In the genomic region with DNA sequence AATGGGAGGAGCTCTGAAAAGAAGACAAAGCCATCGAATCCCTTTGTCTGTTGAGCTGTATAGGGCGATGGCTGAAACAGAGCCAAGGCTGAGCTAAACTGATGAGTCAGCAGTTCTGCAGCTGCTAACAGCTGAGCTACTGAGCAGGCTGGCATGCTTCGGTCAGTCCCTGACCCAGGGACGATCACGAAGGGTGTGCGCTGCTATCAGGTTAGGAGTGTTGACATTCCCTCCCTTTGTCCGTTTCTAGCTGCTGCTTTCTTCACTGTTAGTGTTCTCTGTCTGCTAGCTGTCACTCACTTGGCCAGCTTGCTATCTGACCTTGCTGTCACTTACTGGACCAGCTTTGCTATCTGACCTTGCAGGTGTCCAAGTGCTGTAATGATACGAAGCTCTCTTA, we compare ENCODE assay signal across 9 mouse cellular contexts. TPM values are rescaled to one million over a fixed set of nuclear protein-coding genes. Genes with fewer than 3 reads are reported as not detected.
A peak's percentile ranks its signal among the peaks of the same experiment; 100 is the strongest.
DNase-seq lines count a peak whose midpoint lies in the region; ATAC-seq lines count a peak whose summit lies in the region.
"Had no signal": no experiment of that assay in that cellular context is flagged by ENCODE, and none has a peak within 500 bp of the region (broad histone marks: within the 10 kb centered on the region; RNA-seq: fewer than 3 reads in every experiment).

No protein-coding gene starts in this region.

- ATAC-seq in hindbrain, embryonic 11.5 days (ENCODE audit: low FRiP score), result no peak
- ATAC-seq in hindbrain, embryonic 16.5 days, result no peak
- ATAC-seq in heart, embryonic 12.5 days (ENCODE audit: insufficient number of reproducible peaks, low FRiP score), result peak; percentile 90
- peak; percentile 90 for ATAC-seq in megakaryocyte-erythroid progenitor cell, adult 5-6 weeks (replicated peaks; ENCODE audit: low FRiP score, low TSS enrichment, poor library complexity, severe bottlenecking)
- no peak for ATAC-seq in kidney, embryonic 16.5 days (ENCODE audit: low FRiP score, low TSS enrichment)

- H3K36me3 ChIP-seq in hindbrain, embryonic 11.5 days (ENCODE audit: control insufficient read depth, insufficient read depth, low read length), result no peaks in the 10 kb centered on the region
- no peaks in the 10 kb centered on the region for H3K36me3 ChIP-seq in hindbrain, embryonic 16.5 days (ENCODE audit: control insufficient read depth, insufficient read depth, low read length)
- H3K36me3 ChIP-seq in heart, embryonic 12.5 days, result no peaks in the 10 kb centered on the region
- no peaks in the 10 kb centered on the region for H3K36me3 ChIP-seq in kidney, embryonic 16.5 days (ENCODE audit: insufficient read depth, low read length)

- WGBS in hindbrain, embryonic 11.5 days, result 59% methylated on average over 8 of the region's 8 CpGs
- 46% methylated on average over 8 of the region's 8 CpGs for WGBS in hindbrain, embryonic 16.5 days
- 16% methylated on average over 8 of the region's 8 CpGs for whole genome bisulfite sequencing in heart, embryonic 12.5 days
- 46% methylated on average over 8 of the region's 8 CpGs for WGBS in kidney, embryonic 16.5 days

- intact Hi-C loops in left cerebral cortex, postnatal 4 days (cut with DNase I), result no loop called here

- H3K4me2 ChIP-seq in hindbrain, embryonic 11.5 days (replicated peaks; ENCODE audit: low read depth, low read length), result no peak overlapping the region
- H3K4me2 ChIP-seq in hindbrain, embryonic 16.5 days (ENCODE audit: low read length), result no peak overlapping the region
- H3K4me2 ChIP-seq in heart, embryonic 12.5 days, result peak overlapping the region; percentile 41
- no peak overlapping the region for H3K4me2 ChIP-seq in kidney, embryonic 16.5 days (replicated peaks; ENCODE audit: low read depth, low read length)

- no peaks in the 10 kb centered on the region for H3K4me1 ChIP-seq in hindbrain, embryonic 11.5 days (replicated peaks; ENCODE audit: control insufficient read depth, insufficient read depth, low read length)
- no peaks in the 10 kb centered on the region for H3K4me1 ChIP-seq in hindbrain, embryonic 16.5 days (ENCODE audit: control insufficient read depth, insufficient read depth, low read depth, low read length)
- peaks cover 8% of the 10 kb centered on the region; the same call in 1 of the 2 replicates for H3K4me1 ChIP-seq in heart, embryonic 12.5 days (replicated peaks)
- no peaks in the 10 kb centered on the region for H3K4me1 ChIP-seq in kidney, embryonic 16.5 days (ENCODE audit: insufficient read depth, low read length)

- peak; percentile 21 for DNase-seq in hindbrain, embryonic 11.5 days (ENCODE audit: low spot score)
- peak; percentile 65 for DNase-seq in NIH3T3 (ENCODE audit: low read depth)
- DNase-seq in left cerebral cortex, postnatal 4 days, result no peak
- no peak for DNase-seq in lung, postnatal 25 days (ENCODE audit: low spot score)

- H3K4me3 ChIP-seq in hindbrain, embryonic 11.5 days (ENCODE audit: low read depth, low read length), result no peak overlapping the region
- H3K4me3 ChIP-seq in hindbrain, embryonic 16.5 days (ENCODE audit: low read length), result no peak overlapping the region
- no peak overlapping the region for H3K4me3 ChIP-seq in heart, embryonic 12.5 days
- H3K4me3 ChIP-seq in kidney, embryonic 16.5 days (ENCODE audit: low read length), result no peak overlapping the region

- H3K9ac ChIP-seq in hindbrain, embryonic 11.5 days (ENCODE audit: low read depth, low read length), result no peak overlapping the region
- no peak overlapping the region for H3K9ac ChIP-seq in hindbrain, embryonic 16.5 days (ENCODE audit: low read depth, low read length)
- no peak overlapping the region for H3K9ac ChIP-seq in heart, embryonic 12.5 days
- H3K9ac ChIP-seq in kidney, embryonic 16.5 days (replicated peaks; ENCODE audit: low read length), result no peak overlapping the region

- H3K9me3 ChIP-seq in hindbrain, embryonic 11.5 days (ENCODE audit: control insufficient read depth, low read length), result no peaks in the 10 kb centered on the region
- no peaks in the 10 kb centered on the region for H3K9me3 ChIP-seq in hindbrain, embryonic 16.5 days (ENCODE audit: control insufficient read depth, low read length)
- no peaks in the 10 kb centered on the region for H3K9me3 ChIP-seq in heart, embryonic 12.5 days (replicated peaks)
- H3K9me3 ChIP-seq in kidney, embryonic 16.5 days (ENCODE audit: low read length), result no peaks in the 10 kb centered on the region

- no peaks in the 10 kb centered on the region for H3K27me3 ChIP-seq in hindbrain, embryonic 11.5 days (ENCODE audit: control insufficient read depth, insufficient read depth, low read length)
- no peaks in the 10 kb centered on the region; the same call in none of the 2 replicates for H3K27me3 ChIP-seq in hindbrain, embryonic 16.5 days (replicated peaks; ENCODE audit: control insufficient read depth, insufficient read depth, low read length)
- peaks cover 8% of the 10 kb centered on the region; the same call in 1 of the 2 replicates for H3K27me3 ChIP-seq in heart, embryonic 12.5 days (replicated peaks)
- H3K27me3 ChIP-seq in kidney, embryonic 16.5 days (ENCODE audit: insufficient read depth, low read length), result no peaks in the 10 kb centered on the region

- no peak overlapping the region for H3K27ac ChIP-seq in hindbrain, embryonic 11.5 days (ENCODE audit: low read depth, low read length)
- no peak overlapping the region for H3K27ac ChIP-seq in hindbrain, embryonic 16.5 days (ENCODE audit: low read depth, low read length)
- 0 out of 2 replicates have a peak overlapping the region, but pooled peaks have one; percentile 11 for H3K27ac ChIP-seq in heart, embryonic 12.5 days (ENCODE audit: poor library complexity, severe bottlenecking)
- no peak overlapping the region for H3K27ac ChIP-seq in kidney, embryonic 16.5 days (ENCODE audit: low read length)

RNA-seq across cellular contexts. Expression of gene Clcn7, which starts 6.1 kb away (rescaled TPM):
- polyA plus RNA-seq in hindbrain, embryonic 11.5 days (2014; fragmentation: Nextera tagmentation; extraction: Ambion mirVana), result 16.6 and 18.7 TPM in 2 replicates
- polyA plus RNA-seq in hindbrain, embryonic 16.5 days (2015; fragmentation: Nextera tagmentation; extraction: Ambion mirVana), result 28.9 and 34.3 TPM in 2 replicates
- polyA plus RNA-seq in heart, embryonic 12.5 days (2016; fragmentation: Nextera tagmentation; extraction: Ambion mirVana), result 19.5 and 21.1 TPM in 2 replicates
- total RNA-seq in megakaryocyte-erythroid progenitor cell, adult 5-6 weeks (2014; fragmentation: Nextera tagmentation), result 17.6 and 18.7 TPM in 2 replicates
- 5.9 and 10.9 TPM in 2 replicates for total RNA-seq in megakaryocyte-erythroid progenitor cell, adult 5-6 weeks (2017)
- 23.2 and 26.8 TPM in 2 replicates for polyA plus RNA-seq in kidney, embryonic 16.5 days (2015; fragmentation: Nextera tagmentation; extraction: Ambion mirVana)
- total RNA-seq in left cerebral cortex, postnatal 4 days (2021), result 10 to 100 TPM; 40.9 to 42.5 TPM

RNA-seq across cellular contexts. Expression of gene Ptx4, which starts 6.5 kb away (rescaled TPM):
- polyA plus RNA-seq in hindbrain, embryonic 11.5 days (2014; fragmentation: Nextera tagmentation; extraction: Ambion mirVana), result not detected in 2 replicates
- polyA plus RNA-seq in hindbrain, embryonic 16.5 days (2015; fragmentation: Nextera tagmentation; extraction: Ambion mirVana), result 0.49 TPM in 1 of 2 replicates, not detected in the other
- polyA plus RNA-seq in heart, embryonic 12.5 days (2016; fragmentation: Nextera tagmentation; extraction: Ambion mirVana), result 0.27 TPM in 1 of 2 replicates, not detected in the other
- total RNA-seq in megakaryocyte-erythroid progenitor cell, adult 5-6 weeks (2014; fragmentation: Nextera tagmentation), result not detected in 2 replicates
- 2.4 TPM in 1 of 2 replicates, not detected in the other for total RNA-seq in megakaryocyte-erythroid progenitor cell, adult 5-6 weeks (2017)
- polyA plus RNA-seq in kidney, embryonic 16.5 days (2015; fragmentation: Nextera tagmentation; extraction: Ambion mirVana), result not detected in 2 replicates
- total RNA-seq in left cerebral cortex, postnatal 4 days (2021), result under 1 TPM; 0.32 to 0.34 TPM
- total RNA-seq: neutrophil, adult 5-6 weeks had no signal

RNA-seq across cellular contexts. Expression of gene Telo2, which starts 11.3 kb away (rescaled TPM):
- 23.5 and 28.8 TPM in 2 replicates for polyA plus RNA-seq in hindbrain, embryonic 11.5 days (2014; fragmentation: Nextera tagmentation; extraction: Ambion mirVana)
- polyA plus RNA-seq in hindbrain, embryonic 16.5 days (2015; fragmentation: Nextera tagmentation; extraction: Ambion mirVana), result 54.6 and 60.8 TPM in 2 replicates
- 23.5 and 30.7 TPM in 2 replicates for polyA plus RNA-seq in heart, embryonic 12.5 days (2016; fragmentation: Nextera tagmentation; extraction: Ambion mirVana)
- 53.3 and 77.5 TPM in 2 replicates for total RNA-seq in megakaryocyte-erythroid progenitor cell, adult 5-6 weeks (2014; fragmentation: Nextera tagmentation)
- total RNA-seq in megakaryocyte-erythroid progenitor cell, adult 5-6 weeks (2017), result 38.5 and 38.9 TPM in 2 replicates
- 49.5 and 53.4 TPM in 2 replicates for polyA plus RNA-seq in kidney, embryonic 16.5 days (2015; fragmentation: Nextera tagmentation; extraction: Ambion mirVana)
- 10 to 100 TPM; 58.3 to 59.3 TPM for total RNA-seq in left cerebral cortex, postnatal 4 days (2021)

RNA-seq across cellular contexts. Expression of gene Ccdc154, which starts 35.2 kb away (rescaled TPM):
- not detected in 2 replicates for polyA plus RNA-seq in hindbrain, embryonic 11.5 days (2014; fragmentation: Nextera tagmentation; extraction: Ambion mirVana)
- not detected in 2 replicates for polyA plus RNA-seq in hindbrain, embryonic 16.5 days (2015; fragmentation: Nextera tagmentation; extraction: Ambion mirVana)
- polyA plus RNA-seq in heart, embryonic 12.5 days (2016; fragmentation: Nextera tagmentation; extraction: Ambion mirVana), result not detected in 2 replicates
- total RNA-seq in megakaryocyte-erythroid progenitor cell, adult 5-6 weeks (2014; fragmentation: Nextera tagmentation), result 0.33 TPM in 1 of 2 replicates, not detected in the other
- total RNA-seq in megakaryocyte-erythroid progenitor cell, adult 5-6 weeks (2017), result not detected in 2 replicates
- polyA plus RNA-seq in kidney, embryonic 16.5 days (2015; fragmentation: Nextera tagmentation; extraction: Ambion mirVana), result not detected in 2 replicates
- total RNA-seq in left cerebral cortex, postnatal 4 days (2021), result under 1 TPM in 1 of 2 experiments, not detected in 1; 0.16 TPM

RNA-seq across cellular contexts. Expression of gene Tmem204, which starts 43.7 kb away (rescaled TPM):
- polyA plus RNA-seq in hindbrain, embryonic 11.5 days (2014; fragmentation: Nextera tagmentation; extraction: Ambion mirVana), result 9.3 and 10.7 TPM in 2 replicates
- polyA plus RNA-seq in hindbrain, embryonic 16.5 days (2015; fragmentation: Nextera tagmentation; extraction: Ambion mirVana), result 13.8 and 14.1 TPM in 2 replicates
- polyA plus RNA-seq in heart, embryonic 12.5 days (2016; fragmentation: Nextera tagmentation; extraction: Ambion mirVana), result 16.3 and 20.4 TPM in 2 replicates
- total RNA-seq in megakaryocyte-erythroid progenitor cell, adult 5-6 weeks (2014; fragmentation: Nextera tagmentation), result not detected in 2 replicates
- not detected in 2 replicates for total RNA-seq in megakaryocyte-erythroid progenitor cell, adult 5-6 weeks (2017)
- 34.4 and 44.7 TPM in 2 replicates for polyA plus RNA-seq in kidney, embryonic 16.5 days (2015; fragmentation: Nextera tagmentation; extraction: Ambion mirVana)
- 1 to 10 TPM; 5.4 to 6.7 TPM for total RNA-seq in left cerebral cortex, postnatal 4 days (2021)
- total RNA-seq: neutrophil, adult 5-6 weeks had no signal

Comparison
In these comparisons a context has a peak if more than half of its experiments do, and no peak if none do; other contexts are left out.
1. ATAC-seq: peak in heart, embryonic 12.5 days (single experiment) and megakaryocyte-erythroid progenitor cell, adult 5-6 weeks (single experiment); none in hindbrain, embryonic 11.5 days (single experiment), hindbrain, embryonic 16.5 days (single experiment) and kidney, embryonic 16.5 days (single experiment).
2. DNase-seq: peak in hindbrain, embryonic 11.5 days (single experiment) and NIH3T3 (single experiment); none in left cerebral cortex, postnatal 4 days (single experiment) and lung, postnatal 25 days (single experiment).